Comparison of ENCODE assay signal across 9 mouse cellular contexts in the genomic region with DNA sequence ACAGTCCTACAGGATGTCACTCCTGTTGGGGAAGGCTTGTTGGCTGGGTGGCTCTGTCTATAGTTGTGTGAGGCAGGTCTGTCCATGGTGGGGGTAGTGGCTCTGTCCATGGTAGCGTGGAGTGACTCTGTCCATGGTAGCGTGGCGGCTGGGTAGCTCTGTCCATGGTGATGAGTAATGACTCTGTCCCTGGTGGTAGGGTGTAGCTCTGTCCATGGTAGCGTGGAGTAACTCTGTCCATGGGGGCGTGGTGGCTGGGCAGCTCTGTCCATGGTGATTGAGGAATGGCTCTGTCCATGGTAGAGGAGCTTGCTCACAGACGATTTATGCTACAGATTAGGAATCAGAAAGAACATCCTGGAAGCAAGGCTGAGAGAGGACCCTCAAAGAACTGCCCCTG. TPM values are rescaled to one million over a fixed set of nuclear protein-coding genes. Genes with fewer than 3 reads are reported as not detected.
DNase-seq lines count a peak whose midpoint lies in the region; ATAC-seq and TF ChIP-seq lines count a peak whose summit lies in the region.
"Had no signal": no experiment of that assay in that cellular context is flagged by ENCODE, and none has a peak within 500 bp of the region (broad histone marks: within the 10 kb centered on the region; RNA-seq: fewer than 3 reads in every experiment).

No protein-coding gene starts in this region.

- 7% methylated on average over 6 of the region's 6 CpGs for WGBS in lung, embryonic 14.5 days
- 6% methylated on average over 6 of the region's 6 CpGs for WGBS in lung, adult 2 months
- WGBS in embryonic facial prominence, embryonic 12.5 days = 7% methylated on average over 6 of the region's 6 CpGs
- 21% methylated on average over 6 of the region's 6 CpGs for WGBS in hindbrain, embryonic 14.5 days

- peak; percentile 93 for ATAC-seq in lung, embryonic 14.5 days (ENCODE audit: insufficient read depth)
- peak; percentile 93 for ATAC-seq in embryonic facial prominence, embryonic 12.5 days (ENCODE audit: insufficient number of reproducible peaks, insufficient read depth, low FRiP score, low TSS enrichment)
- ATAC-seq in hindbrain, embryonic 14.5 days (ENCODE audit: low FRiP score) = 0 out of 2 replicates have a peak, but pooled peaks have one; percentile 60

- no peaks in the 10 kb centered on the region for H3K27me3 ChIP-seq in lung, embryonic 14.5 days (ENCODE audit: insufficient read depth, low read length)
- no peaks in the 10 kb centered on the region for H3K27me3 ChIP-seq in embryonic facial prominence, embryonic 12.5 days
- no peaks in the 10 kb centered on the region for H3K27me3 ChIP-seq in hindbrain, embryonic 14.5 days (ENCODE audit: control insufficient read depth, insufficient read depth, low read length)

- H3K36me3 ChIP-seq in lung, embryonic 14.5 days (ENCODE audit: insufficient read depth) = no peaks in the 10 kb centered on the region
- H3K36me3 ChIP-seq in embryonic facial prominence, embryonic 12.5 days = no peaks in the 10 kb centered on the region
- H3K36me3 ChIP-seq in hindbrain, embryonic 14.5 days (replicated peaks; ENCODE audit: control insufficient read depth, insufficient read depth) = no peaks in the 10 kb centered on the region
- H3K36me3 ChIP-seq: midbrain, embryonic 12.5 days had no signal

- peak; percentile 54 for TF ChIP-seq CTCF in lung, embryonic 14.5 days (IDR thresholded peaks at IDR 0.05; ENCODE audit: low read depth)
- no peak for TF ChIP-seq CTCF in lung, adult 2 months (IDR thresholded peaks at IDR 0.05; ENCODE audit: insufficient read depth, low read length)

- no peak for TF ChIP-seq POLR2A in lung, adult 2 months (IDR thresholded peaks at IDR 0.05; ENCODE audit: borderline replicate concordance, extremely low read depth, low read depth, low read length)

- peak; percentile 92 for DNase-seq in lung, embryonic 14.5 days
- DNase-seq in lung, adult 2 months = no peak
- DNase-seq in hindbrain, embryonic 14.5 days (ENCODE audit: low spot score) = peak; percentile 56
- DNase-seq in liver = peak; percentile 63
- DNase-seq in retina, embryonic 14.5 days (ENCODE audit: low spot score) = peak; percentile 80
- DNase-seq in natural killer cell, adult 2 months (ENCODE audit: low spot score in 2 of 2) = no peak
- no peak for DNase-seq in left cerebral cortex, adult 11 months (ENCODE audit: low spot score)

- H3K27ac ChIP-seq in lung, embryonic 14.5 days (ENCODE audit: low read depth) = no peak overlapping the region
- no peak overlapping the region for H3K27ac ChIP-seq in embryonic facial prominence, embryonic 12.5 days
- H3K27ac ChIP-seq in hindbrain, embryonic 14.5 days = no peak overlapping the region
- H3K27ac ChIP-seq: midbrain, embryonic 12.5 days had no signal

- H3K4me2 ChIP-seq in lung, embryonic 14.5 days = no peak overlapping the region
- H3K4me2 ChIP-seq in embryonic facial prominence, embryonic 12.5 days (replicated peaks) = no peak overlapping the region
- H3K4me2 ChIP-seq in hindbrain, embryonic 14.5 days (replicated peaks) = no peak overlapping the region
- H3K4me2 ChIP-seq: midbrain, embryonic 12.5 days had no signal

- no peaks in the 10 kb centered on the region for H3K9me3 ChIP-seq in lung, embryonic 14.5 days (ENCODE audit: low read depth, low read length)
- H3K9me3 ChIP-seq in embryonic facial prominence, embryonic 12.5 days = no peaks in the 10 kb centered on the region
- no peaks in the 10 kb centered on the region for H3K9me3 ChIP-seq in hindbrain, embryonic 14.5 days (ENCODE audit: control insufficient read depth, low read length)
- H3K9me3 ChIP-seq: midbrain, embryonic 12.5 days had no signal

- H3K4me3 ChIP-seq in lung, embryonic 14.5 days (ENCODE audit: low read depth, low read length) = no peak overlapping the region
- no peak overlapping the region for H3K4me3 ChIP-seq in lung, adult 2 months (replicated peaks; ENCODE audit: extremely low read depth, low read depth, low read length)
- no peak overlapping the region for H3K4me3 ChIP-seq in embryonic facial prominence, embryonic 12.5 days
- H3K4me3 ChIP-seq in hindbrain, embryonic 14.5 days (replicated peaks; ENCODE audit: low read length) = no peak overlapping the region
- H3K4me3 ChIP-seq: midbrain, embryonic 12.5 days had no signal

- H3K4me1 ChIP-seq in lung, embryonic 14.5 days (ENCODE audit: insufficient read depth) = no peaks in the 10 kb centered on the region
- no peaks in the 10 kb centered on the region for H3K4me1 ChIP-seq in lung, adult 2 months (ENCODE audit: control insufficient read depth, insufficient read depth, low read length)
- no peaks in the 10 kb centered on the region for H3K4me1 ChIP-seq in embryonic facial prominence, embryonic 12.5 days
- H3K4me1 ChIP-seq in hindbrain, embryonic 14.5 days (replicated peaks; ENCODE audit: control insufficient read depth, insufficient read depth, low read length) = no peaks in the 10 kb centered on the region

- H3K9ac ChIP-seq in lung, embryonic 14.5 days = no peak overlapping the region
- no peak overlapping the region for H3K9ac ChIP-seq in embryonic facial prominence, embryonic 12.5 days
- H3K9ac ChIP-seq in hindbrain, embryonic 14.5 days = no peak overlapping the region
- H3K9ac ChIP-seq: midbrain, embryonic 12.5 days had no signal

RNA-seq across cellular contexts. Expression of a gene that starts 12.4 kb away (rescaled TPM):
- polyA plus RNA-seq in lung, embryonic 14.5 days (2014; fragmentation: Nextera tagmentation; extraction: Ambion mirVana) = not detected in 2 replicates
- polyA plus RNA-seq in lung, adult 2 months (2012; rRNA removed) = 0.17 and 0.26 TPM in 2 replicates
- polyA plus RNA-seq in embryonic facial prominence, embryonic 12.5 days (2016; fragmentation: Nextera tagmentation; extraction: Ambion mirVana) = 2.9 and 3.9 TPM in 2 replicates
- 64.4 and 75.1 TPM in 2 replicates for polyA plus RNA-seq in hindbrain, embryonic 14.5 days (2014; fragmentation: Nextera tagmentation; extraction: Ambion mirVana)

Comparison
In these comparisons a context has a peak if more than half of its experiments do, and no peak if none do; other contexts are left out.
1. DNase-seq: peak in lung, embryonic 14.5 days (single experiment), hindbrain, embryonic 14.5 days (single experiment), liver (single experiment) and retina, embryonic 14.5 days (single experiment); none in lung, adult 2 months (single experiment), natural killer cell, adult 2 months (0 of 2) and left cerebral cortex, adult 11 months (single experiment).
2. RNA of a gene that starts 12.4 kb away (polyA plus RNA-seq): 64.4 to 75.1 TPM in hindbrain, embryonic 14.5 days; 2.9 to 3.9 TPM in embryonic facial prominence, embryonic 12.5 days, 0.17 to 0.26 TPM in lung, adult 2 months and not detected in lung, embryonic 14.5 days; every median in the first group is over 10 times any median in the second.
3. Peak in every context shown above with its lines, with median percentiles within 50 percentile points of each other: ATAC-seq.